Mouse (Mus musculus): ENCODE results near the gene Fbxw8. TPM values are rescaled to one million over a fixed set of nuclear protein-coding genes. Genes with fewer than 3 reads are reported as not detected.

The Fbxw8 gene
- total and polyA plus RNA-seq, 2 experiments from 2014 or later, result 14.4 to 43.0 TPM

DNA sequence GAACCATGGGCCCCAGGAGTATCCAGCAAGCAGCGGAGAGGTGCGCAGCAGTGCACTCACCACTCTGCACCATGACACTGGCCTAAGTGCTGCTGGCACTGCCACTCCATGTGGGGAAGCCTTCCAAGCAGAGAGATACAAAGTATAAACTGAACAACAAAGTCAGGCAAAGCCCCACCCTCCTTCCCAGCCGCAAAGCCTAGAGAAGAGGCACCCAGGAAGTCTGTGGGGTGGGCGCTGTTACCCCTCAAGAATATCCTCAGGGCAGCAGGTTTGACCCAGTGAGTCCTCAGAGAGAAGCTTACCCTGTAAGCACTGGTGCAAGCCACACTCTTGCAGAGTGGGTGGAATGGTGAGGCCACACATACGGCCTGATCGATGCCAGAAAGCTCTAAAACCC lies 65.2 kb downstream of the Fbxw8 start:
- 96% methylated on average over 6 of the region's 6 CpGs for WGBS
- peak overlapping the region; percentile 44 for H3K27ac ChIP-seq (ENCODE audit: low read depth, low read length)

DNA sequence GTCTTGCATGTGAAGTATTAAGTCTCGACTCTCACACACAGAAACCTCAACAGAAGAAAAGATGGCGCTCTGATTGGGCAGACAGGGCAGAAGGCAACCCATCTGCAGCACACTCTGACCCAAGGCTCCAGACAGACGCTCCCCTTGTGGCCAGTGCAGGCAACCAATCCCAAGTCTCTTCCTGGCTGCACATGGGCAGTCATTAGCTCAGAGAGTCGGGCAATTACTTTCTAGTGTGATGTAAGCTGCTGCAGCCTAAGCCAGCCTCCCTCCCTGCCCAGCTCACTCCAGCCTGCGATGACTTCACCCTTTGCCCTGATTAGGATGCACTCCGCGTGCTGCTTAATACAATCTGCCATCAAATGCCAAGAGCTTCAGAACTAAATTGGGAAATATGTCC lies 66.2 kb downstream of the Fbxw8 start:
- Histone ChIP-seq H3K9me3 (ENCODE audit: low read length) (no peaks in the 10 kb centered on the region), H3K4me2 (ENCODE audit: low read depth, low read length, poor library complexity, severe bottlenecking) (no peak overlapping the region), H3K4me1 (ENCODE audit: insufficient read depth, low read length) (peaks cover 9% of the 10 kb centered on the region), H3K9ac (replicated peaks; ENCODE audit: low read length, poor library complexity, severe bottlenecking) (no peak overlapping the region), H3K36me3 (ENCODE audit: insufficient read depth, low read length) (peaks cover 13% of the 10 kb centered on the region), H3K27me3 (ENCODE audit: insufficient read depth, low read length) (no peaks in the 10 kb centered on the region), H3K27ac (ENCODE audit: low read depth, low read length) (peak overlapping the region; percentile 44), H3K4me3 (ENCODE audit: low read depth, low read length) (no peak overlapping the region)
- ATAC-seq (ENCODE audit: low FRiP score) (peak; percentile 83), DNase-seq (ENCODE audit: low spot score) (peak; percentile 90)
- peak; percentile 51 for TF ChIP-seq CTCF (IDR thresholded peaks at IDR 0.05)
- 45% methylated on average over 7 of the region's 7 CpGs for WGBS

More for the DNA sequence above, 65.2 kb downstream of the Fbxw8 start:
- DNase-seq (ENCODE audit: low spot score) (no peak), ATAC-seq (ENCODE audit: low FRiP score) (no peak)
- Histone ChIP-seq H3K27me3 (ENCODE audit: insufficient read depth, low read length) (no peaks in the 10 kb centered on the region), H3K9ac (replicated peaks; ENCODE audit: low read length, poor library complexity, severe bottlenecking) (no peak overlapping the region), H3K4me3 (ENCODE audit: low read depth, low read length) (no peak overlapping the region), H3K36me3 (ENCODE audit: insufficient read depth, low read length) (peaks cover 20% of the 10 kb centered on the region), H3K9me3 (ENCODE audit: low read length) (no peaks in the 10 kb centered on the region), H3K4me2 (ENCODE audit: low read depth, low read length, poor library complexity, severe bottlenecking) (no peak overlapping the region), H3K4me1 (ENCODE audit: insufficient read depth, low read length) (peaks cover 6% of the 10 kb centered on the region; the same call in 1 of the 2 replicates)
- TF ChIP-seq CTCF (IDR thresholded peaks at IDR 0.05), result no peak

DNA sequence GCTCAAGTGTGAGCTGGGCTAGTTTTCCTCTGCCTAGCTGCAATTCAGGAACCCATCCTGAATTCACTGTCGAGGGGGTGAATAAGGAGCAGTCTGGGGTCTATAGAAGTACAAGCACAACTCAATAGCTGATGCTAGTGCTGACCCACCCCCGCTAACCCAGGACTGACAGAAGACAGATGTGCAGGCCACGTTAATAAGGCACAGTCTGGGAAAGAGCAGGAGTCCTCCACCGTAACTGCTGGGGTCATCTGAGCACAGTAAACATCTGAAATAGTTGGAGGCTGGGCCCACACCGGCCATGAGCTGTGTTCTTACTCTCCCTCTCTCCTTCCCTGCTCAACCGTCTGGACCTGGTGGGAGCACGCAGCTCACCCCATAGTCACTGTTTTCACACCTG lies 68.3 kb downstream of the Fbxw8 start:
- Histone ChIP-seq H3K9ac (replicated peaks; ENCODE audit: low read length, poor library complexity, severe bottlenecking) (no peak overlapping the region; the same call in 1 of the 2 replicates), H3K36me3 (ENCODE audit: insufficient read depth, low read length) (peaks cover 8% of the 10 kb centered on the region), H3K4me2 (ENCODE audit: low read depth, low read length, poor library complexity, severe bottlenecking) (no peak overlapping the region), H3K4me3 (ENCODE audit: low read depth, low read length) (no peak overlapping the region), H3K27me3 (ENCODE audit: insufficient read depth, low read length) (no peaks in the 10 kb centered on the region), H3K9me3 (ENCODE audit: low read length) (no peaks in the 10 kb centered on the region), H3K27ac (ENCODE audit: low read depth, low read length) (no peak overlapping the region), H3K4me1 (ENCODE audit: insufficient read depth, low read length) (peaks cover 13% of the 10 kb centered on the region)
- WGBS, result 76% methylated on average over 7 of the region's 7 CpGs
- ATAC-seq (ENCODE audit: low FRiP score), result no peak
- no peak for TF ChIP-seq CTCF (IDR thresholded peaks at IDR 0.05)
- DNase-seq (ENCODE audit: low spot score), result no peak

DNA sequence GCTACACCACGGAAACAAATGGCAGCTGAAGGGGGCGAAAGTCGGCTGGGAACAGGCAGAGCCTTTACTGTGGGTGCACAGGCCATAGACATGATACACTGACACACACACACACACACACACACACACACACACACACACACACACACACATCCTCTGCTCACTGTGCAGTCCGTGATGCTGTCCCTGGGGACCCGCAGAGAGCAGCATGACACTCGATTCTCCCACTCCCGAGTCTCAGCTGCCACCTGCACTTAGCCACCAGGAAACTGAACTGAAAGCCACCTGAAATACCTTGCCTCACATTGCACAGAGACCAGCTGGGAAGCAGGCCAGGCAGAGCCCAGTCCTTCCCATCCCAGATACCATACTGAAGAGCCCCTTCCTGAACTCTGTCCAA lies 70.0 kb downstream of the Fbxw8 start:
- TF ChIP-seq CTCF (IDR thresholded peaks at IDR 0.05), result no peak
- Histone ChIP-seq H3K36me3 (ENCODE audit: insufficient read depth, low read length) (no peaks in the 10 kb centered on the region), H3K9ac (replicated peaks; ENCODE audit: low read length, poor library complexity, severe bottlenecking) (no peak overlapping the region), H3K4me3 (ENCODE audit: low read depth, low read length) (no peak overlapping the region), H3K27ac (ENCODE audit: low read depth, low read length) (no peak overlapping the region), H3K27me3 (ENCODE audit: insufficient read depth, low read length) (no peaks in the 10 kb centered on the region), H3K4me1 (ENCODE audit: insufficient read depth, low read length) (peaks cover 13% of the 10 kb centered on the region), H3K4me2 (ENCODE audit: low read depth, low read length, poor library complexity, severe bottlenecking) (no peak overlapping the region), H3K9me3 (ENCODE audit: low read length) (no peaks in the 10 kb centered on the region)
- DNase-seq (ENCODE audit: low spot score) (no peak), ATAC-seq (ENCODE audit: low FRiP score) (no peak)
- WGBS, result 42% methylated on average over 7 of the region's 7 CpGs

DNA sequence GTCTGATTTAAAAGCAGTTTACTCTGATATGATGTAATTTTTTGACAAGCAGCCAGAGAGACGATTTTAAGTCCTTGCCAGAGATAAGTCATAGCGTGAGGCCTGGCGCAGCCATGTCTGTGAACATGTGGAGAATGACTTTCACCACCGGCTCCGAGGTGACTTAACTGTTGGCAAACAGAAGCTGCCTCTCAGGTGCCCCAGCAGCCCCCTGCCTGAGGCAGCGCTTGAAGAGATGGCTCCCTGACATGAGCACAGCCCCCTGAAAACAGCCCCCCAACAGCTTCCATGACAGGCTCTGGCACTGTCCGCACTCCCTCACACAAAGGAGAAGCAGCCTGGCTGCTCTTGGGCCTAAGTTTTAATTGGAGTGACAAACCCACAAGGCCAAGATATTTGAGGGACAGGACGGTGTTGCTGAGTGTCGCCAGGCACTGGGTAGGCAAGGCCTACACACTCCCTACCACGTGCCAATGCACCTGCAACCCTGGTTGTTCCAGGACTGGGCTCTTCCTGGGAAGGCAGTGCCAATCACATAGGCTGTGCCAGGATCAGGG lies 71.0 kb downstream of the Fbxw8 start:
- Histone ChIP-seq H3K4me1 (ENCODE audit: insufficient read depth, low read length) (peaks cover 18% of the 10 kb centered on the region), H3K27ac (ENCODE audit: low read depth, low read length) (peak overlapping the region; percentile 63), H3K9me3 (ENCODE audit: low read length) (no peaks in the 10 kb centered on the region), H3K36me3 (ENCODE audit: insufficient read depth, low read length) (no peaks in the 10 kb centered on the region), H3K27me3 (ENCODE audit: insufficient read depth, low read length) (no peaks in the 10 kb centered on the region), H3K4me3 (ENCODE audit: low read depth, low read length) (no peak overlapping the region), H3K4me2 (ENCODE audit: low read depth, low read length, poor library complexity, severe bottlenecking) (no peak overlapping the region), H3K9ac (replicated peaks; ENCODE audit: low read length, poor library complexity, severe bottlenecking) (0 out of 2 replicates have a peak overlapping the region, but pooled peaks have one; percentile 4)
- no peak for DNase-seq (ENCODE audit: low spot score)
- 42% methylated on average over 10 of the region's 10 CpGs for WGBS
- no peak for TF ChIP-seq CTCF (IDR thresholded peaks at IDR 0.05)
- no peak for ATAC-seq (ENCODE audit: low FRiP score)

DNA sequence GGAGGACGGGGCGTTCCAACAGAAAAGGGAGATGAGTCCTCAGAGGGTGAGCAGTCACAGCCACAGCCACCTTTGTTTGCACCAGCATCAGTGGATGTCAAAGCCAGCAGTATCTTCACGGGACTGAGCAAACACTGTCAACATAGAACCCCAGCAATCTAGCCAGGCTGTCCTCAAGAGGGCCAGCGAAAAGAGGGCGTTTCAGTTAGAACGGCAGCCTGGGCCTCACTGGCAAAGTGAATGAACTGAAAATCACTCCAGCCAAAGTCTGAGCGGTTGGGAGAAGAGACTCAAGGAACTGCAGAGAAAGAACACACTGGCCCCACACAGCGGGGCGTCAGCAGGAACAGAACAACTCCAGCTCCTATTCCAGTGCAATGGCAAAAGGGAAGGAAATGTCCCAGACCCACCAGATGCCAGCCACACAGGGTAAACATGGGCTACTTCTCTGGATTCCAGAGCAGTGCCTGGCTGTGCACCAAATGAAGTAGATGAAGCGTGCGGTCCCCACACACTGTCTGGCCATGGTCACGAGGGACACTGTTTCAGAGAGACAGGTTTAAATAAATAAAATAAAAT lies 72.1 kb downstream of the Fbxw8 start:
- no peak overlapping the region for H3K4me3 ChIP-seq (ENCODE audit: low read depth, low read length)
- WGBS, result 54% methylated on average over 12 of the region's 12 CpGs
- H3K27me3 ChIP-seq (ENCODE audit: insufficient read depth, low read length), result no peaks in the 10 kb centered on the region
- H3K9me3 ChIP-seq (ENCODE audit: low read length), result no peaks in the 10 kb centered on the region
- peaks cover 15% of the 10 kb centered on the region for H3K4me1 ChIP-seq (ENCODE audit: insufficient read depth, low read length)
- no peak for TF ChIP-seq CTCF (IDR thresholded peaks at IDR 0.05)
- ATAC-seq (ENCODE audit: low FRiP score), result no peak
- H3K9ac ChIP-seq (replicated peaks; ENCODE audit: low read length, poor library complexity, severe bottlenecking), result no peak overlapping the region
- H3K36me3 ChIP-seq (ENCODE audit: insufficient read depth, low read length), result no peaks in the 10 kb centered on the region
- no peak overlapping the region for H3K4me2 ChIP-seq (ENCODE audit: low read depth, low read length, poor library complexity, severe bottlenecking)
- DNase-seq (ENCODE audit: low spot score), result peak; percentile 66
- no peak overlapping the region for H3K27ac ChIP-seq (ENCODE audit: low read depth, low read length)
